Mouse (Mus musculus) midbrain, embryonic 14.5 days (tissue): Measurements from ENCODE around the gene Rhob. TPM values are rescaled to one million over a fixed set of nuclear protein-coding genes. Genes with fewer than 3 reads are reported as not detected.

Experiments used
- ATAC-seq: fragments of 200-750 bp; cut with Nextera tagmentation; 2 replicates; pipeline ENCODE4 v1.8.0; 2017; ENCODE audit warnings: moderate number of reproducible peaks, moderate library complexity; ENCODE audit not compliant: low FRiP score, low TSS enrichment
- DNase-seq: peaks from one replicate; pipeline ENCODE4 v3.0.0-alpha.2; 2015
- H3K27ac ChIP-seq: fragments of 300-500 bp; sonication (generic); replicated peaks from 2 replicates; pipeline ENCODE4 v1.5.1; 2014; ENCODE audit warnings: mild to moderate bottlenecking, low read depth, low read length, moderate library complexity
- H3K27me3 ChIP-seq: fragments of 300-500 bp; sonication (generic); 2 replicates; pipeline ENCODE4 v1.6.1; 2014; ENCODE audit warnings: low read length, control low read depth, mixed read lengths; ENCODE audit not compliant: control insufficient read depth, insufficient read depth
- H3K36me3 ChIP-seq: fragments of 300-500 bp; sonication (generic); 2 replicates; pipeline ENCODE4 v1.6.1; 2014; ENCODE audit warnings: low read length, control low read depth; ENCODE audit not compliant: control insufficient read depth, insufficient read depth
- H3K4me1 ChIP-seq: fragments of 300-500 bp; sonication (generic); 2 replicates; pipeline ENCODE4 v1.6.1; 2014; ENCODE audit warnings: mild to moderate bottlenecking, antibody characterized with exemption, low read length, control low read depth; ENCODE audit not compliant: control insufficient read depth, insufficient read depth
- H3K4me2 ChIP-seq: fragments of 300-500 bp; sonication (generic); 2 replicates; pipeline ENCODE4 v1.6.1; 2014; ENCODE audit warnings: mild to moderate bottlenecking, low read length, moderate library complexity
- H3K4me3 ChIP-seq: fragments of 300-500 bp; sonication (generic); replicated peaks from 2 replicates; pipeline ENCODE4 v1.5.1; 2014; ENCODE audit warnings: low read depth, low read length
- H3K9ac ChIP-seq: fragments of 300-500 bp; sonication (generic); replicated peaks from 2 replicates; pipeline ENCODE4 v1.6.1; 2014; ENCODE audit warnings: mild to moderate bottlenecking, low read length, moderate library complexity
- H3K9me3 ChIP-seq: fragments of 300-500 bp; sonication (generic); 2 replicates; pipeline ENCODE4 v1.6.1; 2016; ENCODE audit warnings: low read length, control low read depth, mixed read lengths; ENCODE audit not compliant: control insufficient read depth
- WGBS: fragments of 180-500 bp; shearing (Covaris S2); extraction: QIAGEN DNeasy Blood & Tissue Kit; methylation state at CpG from one replicate; pipeline ENCODE4 v1.1.7; 2014; 5-methylcytosine and 5-hydroxymethylcytosine counted together
- polyA plus RNA-seq: library from polyadenylated mRNA; unstranded; fragments of >200 nt; fragmentation: Nextera tagmentation; extraction: Ambion mirVana; gene quantifications from 2 replicates; pipeline ENCODE4 v1.2.1, GENCODE M21; 2014

Gene Rhob
- polyA plus RNA-seq = 111 and 116 TPM in 2 replicates

GRCm38 (mm10) chr12:8499871-8500596 is at the start of gene Rhob:
Rhob (minus strand) TSS chr12:8500009.
- peak; percentile 97 for ATAC-seq
- no peaks in the 10 kb centered on the region for H3K9me3 ChIP-seq
- peak within 1 kb of the TSS; percentile 88 for H3K4me2 ChIP-seq
- H3K36me3 ChIP-seq = no peaks in the 10 kb centered on the region
- peaks cover 30% of the 10 kb centered on the region for H3K4me1 ChIP-seq
- H3K4me3 ChIP-seq = peak within 1 kb of the TSS; percentile 91
- H3K9ac ChIP-seq = peak within 1 kb of the TSS; percentile 99
- H3K27ac ChIP-seq = peak within 1 kb of the TSS; percentile 100
- DNase-seq = peak; percentile 98
- under 1% methylated on average over 56 of the region's 56 CpGs for WGBS
- H3K27me3 ChIP-seq = no peaks in the 10 kb centered on the region

- Histone ChIP-seq H3K27me3 (no peaks in the 10 kb centered on the region), H3K4me3 (no peak overlapping the region), H3K4me2 (no peak overlapping the region), H3K9ac (no peak overlapping the region), H3K36me3 (no peaks in the 10 kb centered on the region), H3K4me1 (no peaks in the 10 kb centered on the region), H3K27ac (no peak overlapping the region), H3K9me3 (no peaks in the 10 kb centered on the region)
- DNase-seq (peak; percentile 85), ATAC-seq (peak; percentile 50; the same call in 1 of the 2 replicates)
- 20% methylated on average over 11 of the region's 11 CpGs for whole genome bisulfite sequencing
Observed at GRCm38 (mm10) chr12:8547357-8547756, 47.5 kb upstream of the Rhob start.

GRCm38 (mm10) chr12:8546801-8547200 is 47.0 kb upstream of the Rhob start:
- H3K4me2 ChIP-seq = no peak overlapping the region
- H3K27ac ChIP-seq = no peak overlapping the region
- 87% methylated on average over 6 of the region's 6 CpGs for WGBS
- H3K36me3 ChIP-seq = no peaks in the 10 kb centered on the region
- H3K4me3 ChIP-seq = no peak overlapping the region
- no peaks in the 10 kb centered on the region for H3K9me3 ChIP-seq
- no peaks in the 10 kb centered on the region for H3K4me1 ChIP-seq
- no peak for DNase-seq
- no peaks in the 10 kb centered on the region for H3K27me3 ChIP-seq
- no peak for ATAC-seq
- H3K9ac ChIP-seq = no peak overlapping the region

GRCm38 (mm10) chr12:8545066-8545610 is 45.3 kb upstream of the Rhob start:
- no peaks in the 10 kb centered on the region for H3K4me1 ChIP-seq
- no peaks in the 10 kb centered on the region for H3K9me3 ChIP-seq
- no peak for DNase-seq
- no peak overlapping the region for H3K4me3 ChIP-seq
- no peak overlapping the region for H3K27ac ChIP-seq
- no peaks in the 10 kb centered on the region for H3K36me3 ChIP-seq
- no peak for ATAC-seq
- H3K9ac ChIP-seq = no peak overlapping the region
- no peaks in the 10 kb centered on the region for H3K27me3 ChIP-seq
- 81% methylated on average over 5 of the region's 5 CpGs for WGBS
- no peak overlapping the region for H3K4me2 ChIP-seq

- ATAC-seq (no peak), DNase-seq (no peak)
- H3K4me2 ChIP-seq = no peak overlapping the region
- H3K4me1 ChIP-seq = no peaks in the 10 kb centered on the region
- no peaks in the 10 kb centered on the region for H3K9me3 ChIP-seq
- no peaks in the 10 kb centered on the region for H3K27me3 ChIP-seq
- H3K36me3 ChIP-seq = no peaks in the 10 kb centered on the region
- H3K27ac ChIP-seq = no peak overlapping the region
- H3K4me3 ChIP-seq = no peak overlapping the region
- WGBS = 85% methylated on average over 4 of the region's 4 CpGs
- H3K9ac ChIP-seq = no peak overlapping the region
Observed at GRCm38 (mm10) chr12:8542371-8542770, 42.6 kb upstream of the Rhob start.

- no peak overlapping the region for H3K9ac ChIP-seq
- H3K9me3 ChIP-seq = no peaks in the 10 kb centered on the region
- ATAC-seq = no peak
- no peak overlapping the region for H3K4me3 ChIP-seq
- H3K4me2 ChIP-seq = no peak overlapping the region
- H3K4me1 ChIP-seq = no peaks in the 10 kb centered on the region
- 90% methylated on average over 13 of the region's 13 CpGs for WGBS
- no peak overlapping the region for H3K27ac ChIP-seq
- no peak for DNase-seq
- no peaks in the 10 kb centered on the region for H3K27me3 ChIP-seq
- no peaks in the 10 kb centered on the region for H3K36me3 ChIP-seq
Observed at GRCm38 (mm10) chr12:8539471-8539870, 39.7 kb upstream of the Rhob start.

GRCm38 (mm10) chr12:8537291-8537690 is 37.5 kb upstream of the Rhob start:
- no peak overlapping the region for H3K27ac ChIP-seq
- no peaks in the 10 kb centered on the region for H3K36me3 ChIP-seq
- WGBS = 89% methylated on average over 5 of the region's 5 CpGs
- ATAC-seq (no peak), DNase-seq (no peak)
- H3K27me3 ChIP-seq = no peaks in the 10 kb centered on the region
- no peak overlapping the region for H3K9ac ChIP-seq
- no peaks in the 10 kb centered on the region for H3K4me1 ChIP-seq
- no peak overlapping the region for H3K4me3 ChIP-seq
- no peaks in the 10 kb centered on the region for H3K9me3 ChIP-seq
- H3K4me2 ChIP-seq = no peak overlapping the region

GRCm38 (mm10) chr12:8536221-8536965 is 36.6 kb upstream of the Rhob start:
- Histone ChIP-seq H3K27me3 (no peaks in the 10 kb centered on the region), H3K27ac (no peak overlapping the region), H3K9ac (no peak overlapping the region), H3K4me2 (no peak overlapping the region), H3K36me3 (no peaks in the 10 kb centered on the region), H3K9me3 (no peaks in the 10 kb centered on the region), H3K4me1 (no peaks in the 10 kb centered on the region), H3K4me3 (no peak overlapping the region)
- 74% methylated on average over 9 of the region's 9 CpGs for WGBS
- no peak for ATAC-seq
- DNase-seq = no peak
